Mouse (Mus musculus) brain, embryonic 14.5 days (tissue): ENCODE measurements at regions not wholly inside any gene's neighbourhood (a gene's known extent, or its start where the extent isn't known, plus 50 kb on each side); places are given as distances from the start of the nearest gene placed in this dataset.

Source experiments
- CTCF ChIP-seq: fragments of 200-500 bp; IDR thresholded peaks from 2 replicates; pipeline ENCODE4 v1.5.1; 2012; ENCODE audit warnings: inconsistent platforms, mild to moderate bottlenecking, moderate library complexity, borderline replicate concordance; ENCODE audit not compliant: insufficient read depth, insufficient read length; ENCODE audit errors: extremely low read depth
- POLR2A ChIP-seq: fragments of 200-500 bp; IDR thresholded peaks from 2 replicates; pipeline ENCODE4 v1.6.1; 2012; ENCODE audit warnings: mild to moderate bottlenecking, inconsistent platforms, borderline replicate concordance; ENCODE audit not compliant: poor library complexity, insufficient read depth, insufficient read length, severe bottlenecking; ENCODE audit errors: extremely low read depth

DNA sequence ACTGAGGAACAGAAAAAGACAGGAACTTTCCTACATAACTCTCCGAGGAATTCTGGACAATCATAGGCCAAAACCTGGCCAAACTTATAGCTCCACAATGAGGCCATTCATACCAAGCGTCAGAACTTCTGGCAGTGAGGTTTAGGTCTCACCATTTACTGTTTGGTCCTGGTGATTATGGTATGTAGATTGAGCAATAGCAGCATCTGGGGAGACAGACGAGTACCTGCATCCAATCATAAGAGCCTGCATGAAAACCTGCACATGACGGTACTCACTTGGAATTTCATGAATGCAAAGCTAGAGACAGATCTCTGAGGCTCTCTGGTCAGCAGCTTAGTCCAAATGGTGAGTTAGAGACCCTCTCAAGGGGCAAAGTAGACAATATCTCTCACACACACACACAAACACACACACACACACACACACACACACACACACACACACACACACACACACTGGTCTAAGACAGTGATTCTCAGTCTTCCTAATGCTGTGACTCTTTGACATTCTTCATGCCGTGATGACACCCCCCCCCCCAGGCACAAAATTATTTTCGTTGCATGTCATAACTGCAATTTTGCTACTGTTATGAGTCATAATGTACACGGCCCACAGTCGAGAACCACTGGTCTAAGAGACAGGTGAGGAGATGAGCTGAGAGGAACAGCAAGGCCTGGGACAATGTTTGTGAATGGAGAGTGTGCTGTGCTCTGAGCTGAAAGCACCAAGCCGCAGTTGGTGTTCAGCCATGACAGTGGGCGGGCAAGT, 522.6 kb upstream of the Atp11b start:
- no peak for TF ChIP-seq POLR2A
- TF ChIP-seq CTCF = no peak
